Mouse (Mus musculus) hindbrain, embryonic 12.5 days (tissue): ENCODE measurements around the gene Pygl. TPM values are rescaled to one million over a fixed set of nuclear protein-coding genes. Genes with fewer than 3 reads are reported as not detected.

Experiments used
- ATAC-seq: fragments of 200-750 bp; cut with Nextera tagmentation; 2 replicates; pipeline ENCODE4 v1.8.0; 2017; ENCODE audit warnings: moderate TSS enrichment; ENCODE audit not compliant: low FRiP score
- H3K27ac ChIP-seq: fragments of 300-500 bp; sonication (generic); 2 replicates; pipeline ENCODE4 v1.5.1; 2016; ENCODE audit warnings: mild to moderate bottlenecking
- H3K27me3 ChIP-seq: fragments of 300-500 bp; sonication (generic); 2 replicates; pipeline ENCODE4 v1.6.1; 2016; ENCODE audit warnings: mild to moderate bottlenecking
- H3K36me3 ChIP-seq: fragments of 300-500 bp; sonication (generic); 2 replicates; pipeline ENCODE4 v1.6.1; 2016; ENCODE audit warnings: mild to moderate bottlenecking
- H3K4me1 ChIP-seq: fragments of 300-500 bp; sonication (generic); 2 replicates; pipeline ENCODE4 v1.6.1; 2016
- H3K4me2 ChIP-seq: fragments of 300-500 bp; sonication (generic); replicated peaks from 2 replicates; pipeline ENCODE4 v1.6.1; 2016; ENCODE audit warnings: mild to moderate bottlenecking
- H3K4me3 ChIP-seq: fragments of 300-500 bp; sonication (generic); 2 replicates; pipeline ENCODE4 v1.5.1; 2016; ENCODE audit warnings: mild to moderate bottlenecking
- H3K9ac ChIP-seq: fragments of 300-500 bp; sonication (generic); 2 replicates; pipeline ENCODE4 v1.6.1; 2016; ENCODE audit warnings: mild to moderate bottlenecking, moderate library complexity
- H3K9me3 ChIP-seq: fragments of 300-500 bp; sonication (generic); replicated peaks from 2 replicates; pipeline ENCODE4 v1.6.1; 2016; ENCODE audit warnings: mild to moderate bottlenecking
- WGBS: fragments of 180-500 bp; shearing (Covaris S2); methylation state at CpG from one replicate; pipeline ENCODE4 v1.1.7; 2016; 5-methylcytosine and 5-hydroxymethylcytosine counted together
- polyA plus RNA-seq: library from polyadenylated mRNA; unstranded; fragments of >200 nt; fragmentation: Nextera tagmentation; extraction: Ambion mirVana; gene quantifications from 2 replicates; pipeline ENCODE4 v1.2.1, GENCODE M21; 2016

Gene Pygl
- polyA plus RNA-seq, 1 experiment from 2014 or later, result 7.0 TPM

DNA sequence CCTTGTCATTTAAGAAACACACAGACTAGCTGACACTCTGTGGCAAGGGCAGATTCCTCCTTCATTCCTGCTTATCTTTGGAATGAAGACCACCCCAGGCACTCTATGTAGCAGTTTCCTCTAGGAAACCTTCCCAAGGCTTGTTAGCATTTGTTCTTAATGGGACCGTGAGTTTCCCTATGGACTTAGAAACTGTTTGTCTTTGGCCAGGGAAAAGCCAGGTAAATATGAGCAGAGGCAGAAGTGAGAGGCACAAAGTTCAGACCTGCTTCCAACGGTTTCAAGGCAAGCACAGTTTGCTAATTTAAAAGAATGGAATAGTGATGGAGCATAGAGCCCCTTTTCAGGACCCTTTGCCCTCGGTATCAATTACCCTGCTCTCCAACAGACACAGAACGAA lies 8.0 kb downstream of the Pygl start:
- no peak overlapping the region for H3K4me2 ChIP-seq
- H3K36me3 ChIP-seq, result no peaks in the 10 kb centered on the region
- H3K27ac ChIP-seq, result no peak overlapping the region
- ATAC-seq, result no peak
- no peak overlapping the region for H3K4me3 ChIP-seq
- peaks cover 12% of the 10 kb centered on the region for H3K4me1 ChIP-seq
- no peak overlapping the region for H3K9ac ChIP-seq
- no peaks in the 10 kb centered on the region for H3K9me3 ChIP-seq
- WGBS, result 68% methylated on average over 4 of the region's 4 CpGs
- H3K27me3 ChIP-seq, result peaks cover 10% of the 10 kb centered on the region

- WGBS, result 76% methylated on average over 5 of the region's 5 CpGs
- ATAC-seq, result no peak
- H3K4me2 ChIP-seq, result no peak overlapping the region
- no peaks in the 10 kb centered on the region; the same call in 1 of the 2 replicates for H3K4me1 ChIP-seq
- H3K9ac ChIP-seq, result no peak overlapping the region
- peaks cover 4% of the 10 kb centered on the region for H3K27me3 ChIP-seq
- no peak overlapping the region for H3K4me3 ChIP-seq
- no peaks in the 10 kb centered on the region for H3K36me3 ChIP-seq
- H3K27ac ChIP-seq, result no peak overlapping the region
- H3K9me3 ChIP-seq, result no peaks in the 10 kb centered on the region
Measured at GRCm38 (mm10) chr12:70221425-70221824, 9.9 kb downstream of the Pygl start.

- ATAC-seq, result no peak
- H3K4me1 ChIP-seq, result no peaks in the 10 kb centered on the region; the same call in 1 of the 2 replicates
- H3K4me3 ChIP-seq, result no peak overlapping the region
- H3K9me3 ChIP-seq, result no peaks in the 10 kb centered on the region
- H3K27me3 ChIP-seq, result no peaks in the 10 kb centered on the region
- H3K9ac ChIP-seq, result no peak overlapping the region
- WGBS, result 87% methylated on average over 8 of the region's 8 CpGs
- H3K27ac ChIP-seq, result no peak overlapping the region
- no peak overlapping the region for H3K4me2 ChIP-seq
- no peaks in the 10 kb centered on the region for H3K36me3 ChIP-seq
Measured at GRCm38 (mm10) chr12:70218795-70219540, 12.3 kb downstream of the Pygl start.

GRCm38 (mm10) chr12:70216229-70216800 lies 15.0 kb downstream of the Pygl start:
- Histone ChIP-seq H3K4me3 (no peak overlapping the region), H3K9me3 (no peaks in the 10 kb centered on the region), H3K27me3 (no peaks in the 10 kb centered on the region), H3K27ac (no peak overlapping the region), H3K4me1 (no peaks in the 10 kb centered on the region; the same call in 1 of the 2 replicates), H3K36me3 (no peaks in the 10 kb centered on the region), H3K4me2 (no peak overlapping the region), H3K9ac (no peak overlapping the region)
- no peak for ATAC-seq
- WGBS, result 51% methylated on average over 16 of the region's 16 CpGs

- Histone ChIP-seq H3K9me3 (no peaks in the 10 kb centered on the region), H3K36me3 (no peaks in the 10 kb centered on the region), H3K4me3 (no peak overlapping the region), H3K27me3 (no peaks in the 10 kb centered on the region), H3K4me1 (no peaks in the 10 kb centered on the region; the same call in 1 of the 2 replicates), H3K27ac (no peak overlapping the region), H3K4me2 (no peak overlapping the region), H3K9ac (no peak overlapping the region)
- 88% methylated on average over 8 of the region's 8 CpGs for WGBS
- ATAC-seq, result no peak
Measured at GRCm38 (mm10) chr12:70214281-70214680, 17.0 kb downstream of the Pygl start.

GRCm38 (mm10) chr12:70213601-70214000 lies 17.7 kb downstream of the Pygl start:
- Histone ChIP-seq H3K4me1 (no peaks in the 10 kb centered on the region; the same call in 1 of the 2 replicates), H3K27me3 (no peaks in the 10 kb centered on the region), H3K4me2 (no peak overlapping the region), H3K36me3 (no peaks in the 10 kb centered on the region), H3K4me3 (no peak overlapping the region), H3K27ac (no peak overlapping the region), H3K9me3 (no peaks in the 10 kb centered on the region), H3K9ac (no peak overlapping the region)
- WGBS, result 87% methylated on average over 6 of the region's 6 CpGs
- no peak for ATAC-seq

GRCm38 (mm10) chr12:70212501-70212900 lies 18.8 kb downstream of the Pygl start:
- H3K9ac ChIP-seq, result no peak overlapping the region
- H3K4me3 ChIP-seq, result no peak overlapping the region
- no peak overlapping the region for H3K27ac ChIP-seq
- H3K9me3 ChIP-seq, result no peaks in the 10 kb centered on the region
- no peaks in the 10 kb centered on the region for H3K36me3 ChIP-seq
- no peak for ATAC-seq
- no peaks in the 10 kb centered on the region; the same call in 1 of the 2 replicates for H3K4me1 ChIP-seq
- no peaks in the 10 kb centered on the region for H3K27me3 ChIP-seq
- WGBS, result 81% methylated on average over 4 of the region's 4 CpGs
- no peak overlapping the region for H3K4me2 ChIP-seq

DNA sequence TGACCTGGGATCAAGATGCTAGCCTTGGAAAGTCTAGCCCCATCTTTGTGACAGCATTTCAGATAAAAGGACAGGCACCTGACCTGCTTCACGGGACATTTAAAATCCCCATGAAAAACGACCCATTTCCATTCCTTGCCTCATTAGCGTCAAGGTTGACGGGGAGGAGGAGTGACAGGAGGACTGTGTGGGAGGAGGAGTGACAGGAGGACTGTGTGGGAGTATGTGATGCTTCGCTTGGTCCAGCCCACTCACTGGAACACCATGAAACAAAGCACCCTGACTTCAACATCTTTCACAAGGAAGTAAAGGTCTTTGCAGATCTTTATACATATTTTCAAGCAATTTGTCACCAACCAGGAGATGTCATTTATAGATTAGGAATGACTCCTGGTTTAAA lies 23.1 kb downstream of the Pygl start:
- Histone ChIP-seq H3K27ac (no peak overlapping the region), H3K27me3 (no peaks in the 10 kb centered on the region), H3K4me2 (no peak overlapping the region), H3K36me3 (no peaks in the 10 kb centered on the region), H3K4me1 (no peaks in the 10 kb centered on the region), H3K9ac (no peak overlapping the region), H3K9me3 (no peaks in the 10 kb centered on the region), H3K4me3 (no peak overlapping the region)
- 59% methylated on average over 5 of the region's 5 CpGs for WGBS
- ATAC-seq, result no peak

DNA sequence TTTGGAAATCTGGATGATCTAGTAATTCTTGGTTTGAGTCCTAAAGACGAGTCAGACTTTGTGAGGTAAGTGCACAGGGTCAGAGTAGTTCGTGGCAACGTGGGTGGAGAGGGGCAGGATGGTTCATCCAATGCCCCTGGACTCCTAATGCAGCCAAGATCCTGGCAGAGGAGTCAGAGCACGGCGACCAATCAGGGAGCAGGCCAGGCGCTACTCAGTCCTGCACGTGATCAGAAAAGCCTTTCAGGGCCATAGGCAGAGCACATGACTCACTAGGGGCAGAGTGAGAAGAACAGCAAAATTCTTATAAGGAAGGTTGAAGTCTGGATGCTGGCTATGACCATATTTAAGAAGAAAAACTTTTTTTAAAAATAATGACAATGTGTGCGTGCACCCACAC lies 26.9 kb downstream of the Pygl start:
- no peak overlapping the region for H3K27ac ChIP-seq
- WGBS, result 81% methylated on average over 8 of the region's 8 CpGs

DNA sequence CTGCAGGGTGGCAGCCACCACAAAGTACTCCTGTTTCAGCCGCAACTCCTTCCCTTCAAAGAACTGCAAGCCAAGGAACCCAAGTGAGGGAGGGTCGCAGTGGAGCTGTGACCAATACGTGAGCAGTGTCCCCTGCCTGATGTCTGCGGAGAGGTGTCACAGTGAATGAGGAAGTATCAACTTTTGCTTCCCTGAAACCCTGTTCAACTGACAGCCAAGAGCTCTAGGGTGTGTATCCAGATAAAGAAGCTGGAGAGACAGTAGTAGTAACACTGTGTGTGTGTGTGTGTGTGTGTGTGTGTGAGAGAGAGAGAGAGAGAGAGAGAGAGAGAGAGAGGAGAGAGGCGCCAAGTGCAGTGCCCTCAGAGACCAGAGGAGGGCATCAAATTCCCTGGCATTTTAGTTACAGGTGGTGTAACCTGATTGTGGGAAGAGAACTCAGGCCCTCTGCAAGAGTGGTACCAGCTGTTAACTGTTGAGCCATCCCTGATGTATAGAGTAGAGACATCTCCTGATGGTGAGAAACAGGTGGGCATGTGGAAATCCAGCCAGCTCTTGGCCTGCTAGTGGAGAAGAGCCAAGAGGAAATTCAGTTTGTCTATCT lies 29.3 kb downstream of the Pygl start:
- Histone ChIP-seq H3K36me3 (no peaks in the 10 kb centered on the region), H3K4me3 (no peak overlapping the region), H3K9me3 (no peaks in the 10 kb centered on the region), H3K27ac (no peak overlapping the region), H3K9ac (no peak overlapping the region), H3K4me2 (no peak overlapping the region), H3K4me1 (no peaks in the 10 kb centered on the region), H3K27me3 (no peaks in the 10 kb centered on the region)
- 79% methylated on average over 5 of the region's 5 CpGs for WGBS
- no peak for ATAC-seq

More for the DNA sequence above, 26.9 kb downstream of the Pygl start:
- no peaks in the 10 kb centered on the region for H3K36me3 ChIP-seq
- H3K27me3 ChIP-seq, result no peaks in the 10 kb centered on the region
- ATAC-seq, result no peak
- H3K4me1 ChIP-seq, result no peaks in the 10 kb centered on the region
- H3K4me3 ChIP-seq, result no peak overlapping the region
- no peak overlapping the region for H3K9ac ChIP-seq
- H3K4me2 ChIP-seq, result no peak overlapping the region
- no peaks in the 10 kb centered on the region for H3K9me3 ChIP-seq

- Histone ChIP-seq H3K27ac (no peak overlapping the region), H3K4me1 (peaks cover 5% of the 10 kb centered on the region; the same call in 1 of the 2 replicates), H3K27me3 (no peaks in the 10 kb centered on the region), H3K4me3 (no peak overlapping the region), H3K9ac (no peak overlapping the region), H3K9me3 (no peaks in the 10 kb centered on the region), H3K4me2 (no peak overlapping the region), H3K36me3 (no peaks in the 10 kb centered on the region)
- WGBS, result 92% methylated on average over 5 of the region's 5 CpGs
- ATAC-seq, result no peak
Measured at GRCm38 (mm10) chr12:70196341-70196740, 34.9 kb downstream of the Pygl start.

GRCm38 (mm10) chr12:70195426-70195825 lies 35.9 kb downstream of the Pygl start:
- no peak overlapping the region for H3K9ac ChIP-seq
- 94% methylated on average over 6 of the region's 6 CpGs for WGBS
- H3K4me1 ChIP-seq, result peaks cover 5% of the 10 kb centered on the region; the same call in 1 of the 2 replicates
- no peak overlapping the region for H3K4me2 ChIP-seq
- no peaks in the 10 kb centered on the region for H3K27me3 ChIP-seq
- H3K27ac ChIP-seq, result no peak overlapping the region
- no peak for ATAC-seq
- no peak overlapping the region for H3K4me3 ChIP-seq
- H3K36me3 ChIP-seq, result no peaks in the 10 kb centered on the region
- no peaks in the 10 kb centered on the region for H3K9me3 ChIP-seq
